Mouse (Mus musculus): ENCODE results near the gene Btnl10.

The Btnl10 gene

DNA sequence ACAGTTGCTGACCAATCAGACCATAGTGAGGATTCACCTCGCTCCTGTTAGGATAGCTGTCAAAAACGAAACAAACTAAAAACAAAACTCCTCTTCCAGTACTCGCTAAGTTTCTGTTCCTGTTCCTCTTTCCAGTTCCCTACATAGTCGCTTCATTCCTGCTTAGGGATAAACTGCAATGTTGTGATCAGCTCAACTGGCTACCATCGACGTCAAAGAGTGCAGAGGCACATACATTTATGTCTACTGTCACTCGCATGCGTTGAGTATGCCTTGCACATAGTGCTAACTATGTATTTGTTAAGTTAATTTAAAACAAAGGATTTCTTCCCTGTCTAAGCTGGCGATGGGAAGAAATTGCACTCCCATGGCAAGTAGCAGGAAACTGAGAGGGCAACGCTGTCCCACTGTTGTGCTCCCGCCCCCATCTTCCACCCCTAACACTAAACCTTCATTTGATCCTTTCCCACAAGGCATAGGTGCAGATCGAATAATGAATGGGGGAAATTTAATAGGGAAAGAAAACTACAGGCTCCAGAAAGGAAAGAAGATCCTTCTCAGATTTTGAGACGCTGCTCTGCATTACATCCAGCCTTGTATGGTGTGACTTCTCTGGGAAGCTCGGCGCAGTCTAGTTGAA, 41.6 kb downstream of the Btnl10 start:
- no peak for DNase-seq (ENCODE audit: low read depth, low spot score)

GRCm38 (mm10) chr11:58959921-58960465, 42.3 kb downstream of the Btnl10 start:
- DNase-seq (ENCODE audit: low read depth, low spot score), result peak; percentile 89

DNA sequence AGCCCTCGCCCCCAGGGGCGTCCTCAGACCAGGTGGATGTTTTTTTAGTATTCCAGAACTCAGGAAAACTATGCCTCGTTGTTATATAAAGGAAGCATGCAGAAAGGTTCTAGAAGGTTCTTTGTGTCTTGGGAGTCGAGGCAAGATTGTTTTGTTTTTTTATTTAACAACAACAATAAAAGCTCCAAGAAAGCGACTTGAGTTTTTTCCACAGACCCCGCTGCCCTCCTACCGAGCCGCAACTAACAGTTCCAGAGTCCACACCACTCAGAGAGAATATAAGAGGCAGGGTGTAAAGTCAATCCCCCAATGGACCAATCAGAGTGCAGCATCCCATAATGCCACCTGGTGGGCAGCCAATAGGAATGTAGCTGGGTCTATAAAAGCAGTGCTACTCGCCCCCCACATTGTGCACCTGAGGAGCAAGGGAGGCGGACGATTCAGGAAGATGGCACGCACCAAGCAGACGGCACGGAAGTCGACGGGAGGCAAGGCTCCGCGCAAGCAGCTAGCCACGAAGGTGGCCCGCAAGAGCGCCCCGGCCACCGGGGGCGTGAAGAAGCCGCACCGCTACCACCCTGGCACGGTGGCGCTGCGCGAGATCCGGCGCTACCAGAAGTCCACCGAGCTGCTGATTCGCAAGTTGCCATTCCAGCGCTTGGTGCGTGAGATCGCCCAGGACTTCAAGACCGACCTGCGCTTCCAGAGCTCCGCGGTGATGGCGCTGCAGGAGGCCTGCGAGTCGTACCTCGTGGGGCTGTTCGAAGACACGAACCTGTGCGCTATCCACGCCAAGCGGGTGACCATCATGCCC, 43.9 kb downstream of the Btnl10 start:
- DNase-seq (ENCODE audit: low read depth, low spot score), result peak; percentile 86

- peak; percentile 68 for DNase-seq (ENCODE audit: low read depth, low spot score)
Observed at GRCm38 (mm10) chr11:58963543-58963942, 45.8 kb downstream of the Btnl10 start.

- no peak for DNase-seq (ENCODE audit: low read depth, low spot score)
Observed at GRCm38 (mm10) chr11:58964216-58964615, 46.5 kb downstream of the Btnl10 start.

GRCm38 (mm10) chr11:58965001-58965760, 47.5 kb downstream of the Btnl10 start:
- DNase-seq (ENCODE audit: low read depth, low spot score), result no peak

GRCm38 (mm10) chr11:58967346-58967745, 49.6 kb downstream of the Btnl10 start:
- DNase-seq (ENCODE audit: low read depth, low spot score), result peak; percentile 55

- DNase-seq (ENCODE audit: low read depth, low spot score), result no peak
Observed at GRCm38 (mm10) chr11:58968551-58968950, 50.8 kb downstream of the Btnl10 start.

DNA sequence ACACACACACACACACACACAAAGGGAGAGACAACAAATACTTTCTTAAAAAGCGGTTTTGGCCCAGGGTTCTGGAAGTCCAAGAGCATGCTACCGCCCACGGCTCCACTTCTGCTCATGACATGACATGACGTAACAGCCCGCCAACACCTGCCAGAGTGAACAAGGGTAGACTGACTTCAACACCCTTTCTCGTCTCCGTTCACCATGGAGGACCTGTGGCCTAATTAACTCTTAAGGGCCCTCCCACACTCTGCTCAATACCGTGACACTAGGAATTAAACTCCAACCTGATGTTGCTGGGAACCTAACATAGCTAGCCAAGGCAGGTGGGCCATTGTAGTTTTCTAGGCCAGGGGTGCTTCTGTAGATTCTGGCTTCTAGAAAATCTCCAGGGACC, 51.3 kb downstream of the Btnl10 start:
- no peak for DNase-seq (ENCODE audit: low read depth, low spot score)

DNA sequence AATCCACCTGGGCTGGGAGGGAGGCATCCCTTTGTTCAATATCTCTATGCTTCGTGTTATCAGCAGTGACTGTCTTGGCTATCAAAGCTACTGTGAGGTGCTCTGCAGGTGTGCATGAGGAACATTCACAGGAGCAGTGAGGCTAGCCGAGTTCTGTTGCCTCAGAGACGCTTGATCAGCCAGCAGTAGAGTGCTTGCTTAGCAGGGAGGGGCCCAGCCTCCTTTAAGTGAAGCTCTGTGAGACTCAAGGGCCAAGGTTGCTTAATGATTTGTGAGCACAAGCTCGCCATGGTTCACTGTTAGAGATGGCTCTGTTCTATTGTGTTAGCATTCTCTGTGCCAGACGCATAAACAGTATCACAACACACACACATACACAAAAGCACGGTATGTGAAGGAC, 52.0 kb downstream of the Btnl10 start:
- no peak for DNase-seq (ENCODE audit: low read depth, low spot score)

DNA sequence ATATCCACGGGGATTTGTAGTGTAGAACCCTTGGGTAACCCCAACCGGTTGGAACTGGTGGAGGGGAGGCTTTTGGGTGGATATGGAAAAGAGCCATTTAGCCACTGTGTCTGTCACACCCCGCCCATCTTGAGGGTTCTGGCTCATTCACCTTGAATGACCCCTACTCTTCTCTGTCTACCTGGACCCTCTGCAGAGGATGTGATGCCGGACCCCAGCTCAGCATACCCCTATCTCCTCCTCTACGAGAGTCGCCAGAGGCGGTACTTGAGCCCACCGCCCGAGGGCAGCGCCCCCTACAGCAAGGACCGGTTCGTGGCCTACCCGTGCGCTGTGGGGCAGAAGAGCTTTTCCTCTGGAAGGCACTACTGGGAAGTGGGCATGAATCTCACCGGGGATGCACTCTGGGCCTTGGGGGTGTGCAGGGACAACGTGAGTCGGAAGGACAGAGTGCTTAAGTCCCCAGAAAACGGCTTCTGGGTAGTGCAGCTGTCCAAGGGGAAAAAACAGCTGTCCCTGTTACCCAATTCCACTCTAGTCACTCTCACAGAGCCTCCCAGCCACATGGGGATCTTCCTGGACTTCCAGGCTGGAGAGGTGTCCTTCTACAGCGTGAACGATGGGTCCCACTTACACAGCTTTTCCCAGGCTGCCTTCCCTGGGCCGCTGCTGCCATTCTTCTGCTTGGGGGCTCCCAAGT, 53.3 kb downstream of the Btnl10 start:
- peak; percentile 75 for DNase-seq (ENCODE audit: low read depth, low spot score)

- DNase-seq (ENCODE audit: low read depth, low spot score), result no peak
Observed at GRCm38 (mm10) chr11:58971796-58972195, 54.1 kb downstream of the Btnl10 start.

- DNase-seq (ENCODE audit: low read depth, low spot score), result no peak
Observed at GRCm38 (mm10) chr11:58974414-58974813, 56.7 kb downstream of the Btnl10 start.
